Mouse (Mus musculus) liver, embryonic 12.5 days (tissue): ENCODE measurements around the gene Hmcn2. TPM values are rescaled to one million over a fixed set of nuclear protein-coding genes. Genes with fewer than 3 reads are reported as not detected.
A peak's percentile ranks its signal among the peaks of the same experiment; 100 is the strongest.

Experiments used
- ATAC-seq: fragments of 200-750 bp; cut with Nextera tagmentation; 2 replicates; pipeline ENCODE4 v1.8.0; 2017; ENCODE audit warnings: moderate number of reproducible peaks, mild to moderate bottlenecking, moderate library complexity
- H3K27ac ChIP-seq: fragments of 300-500 bp; sonication (generic); 2 replicates; pipeline ENCODE4 v1.5.1; 2016; ENCODE audit warnings: mild to moderate bottlenecking
- H3K27me3 ChIP-seq: fragments of 300-500 bp; sonication (generic); replicated peaks from 2 replicates; pipeline ENCODE4 v1.6.1; 2016; ENCODE audit warnings: mild to moderate bottlenecking, moderate library complexity
- H3K36me3 ChIP-seq: fragments of 300-500 bp; sonication (generic); 2 replicates; pipeline ENCODE4 v1.6.1; 2016; ENCODE audit warnings: mild to moderate bottlenecking, moderate library complexity
- H3K4me1 ChIP-seq: fragments of 300-500 bp; sonication (generic); 2 replicates; pipeline ENCODE4 v1.6.1; 2016
- H3K4me2 ChIP-seq: fragments of 300-500 bp; sonication (generic); 2 replicates; pipeline ENCODE4 v1.6.1; 2016; ENCODE audit warnings: mild to moderate bottlenecking, moderate library complexity
- H3K4me3 ChIP-seq: fragments of 300-500 bp; sonication (generic); 2 replicates; pipeline ENCODE4 v1.5.1; 2016; ENCODE audit warnings: mild to moderate bottlenecking, moderate library complexity
- H3K9ac ChIP-seq: fragments of 300-500 bp; sonication (generic); 2 replicates; pipeline ENCODE4 v1.6.1; 2016; ENCODE audit warnings: mild to moderate bottlenecking, moderate library complexity
- H3K9me3 ChIP-seq: fragments of 300-500 bp; sonication (generic); replicated peaks from 2 replicates; pipeline ENCODE4 v1.6.1; 2016; ENCODE audit warnings: mild to moderate bottlenecking, moderate library complexity
- WGBS: fragments of 180-500 bp; shearing (Covaris S2); methylation state at CpG from one replicate; pipeline ENCODE4 v1.1.7; 2016; ENCODE audit not compliant: insufficient replicate concordance; 5-methylcytosine and 5-hydroxymethylcytosine counted together
- polyA plus RNA-seq: library from polyadenylated mRNA; unstranded; fragments of >200 nt; fragmentation: Nextera tagmentation; extraction: Ambion mirVana; gene quantifications from 2 replicates; pipeline ENCODE4 v1.2.1, GENCODE M21; 2016

The Hmcn2 gene
- polyA plus RNA-seq = 0.35 and 0.36 TPM in 2 replicates

GRCm38 (mm10) chr2:31314007-31314465 is at the start of gene Hmcn2:
Gene Hmcn2, plus strand, starts transcription at chr2:31314415.
- Histone ChIP-seq H3K36me3 (no peaks in the 10 kb centered on the region), H3K4me1 (no peaks in the 10 kb centered on the region), H3K27me3 (peaks cover 99% of the 10 kb centered on the region), H3K4me3 (no peak within 1 kb of the TSS), H3K27ac (no peak within 1 kb of the TSS), H3K4me2 (peak within 1 kb of the TSS; percentile 30), H3K9ac (no peak within 1 kb of the TSS), H3K9me3 (no peaks in the 10 kb centered on the region)
- ATAC-seq = no peak
- 6% methylated on average over 31 of the region's 33 CpGs for WGBS

GRCm38 (mm10) chr2:31267447-31267846 is 46.8 kb upstream of the Hmcn2 start:
- Histone ChIP-seq H3K4me1 (no peaks in the 10 kb centered on the region), H3K9ac (no peak overlapping the region)

GRCm38 (mm10) chr2:31268631-31269030 is 45.6 kb upstream of the Hmcn2 start:
- Histone ChIP-seq H3K27ac (no peak overlapping the region), H3K9me3 (no peaks in the 10 kb centered on the region), H3K27me3 (no peaks in the 10 kb centered on the region), H3K4me3 (no peak overlapping the region), H3K36me3 (no peaks in the 10 kb centered on the region), H3K9ac (no peak overlapping the region), H3K4me2 (no peak overlapping the region), H3K4me1 (no peaks in the 10 kb centered on the region)
- no peak for ATAC-seq
- WGBS = 38% methylated on average over 5 of the region's 5 CpGs

More at GRCm38 (mm10) chr2:31267447-31267846, 46.8 kb upstream of the Hmcn2 start:
- ATAC-seq = no peak
- Histone ChIP-seq H3K27me3 (peaks cover 4% of the 10 kb centered on the region; the same call in 1 of the 2 replicates), H3K36me3 (no peaks in the 10 kb centered on the region), H3K27ac (no peak overlapping the region), H3K9me3 (no peaks in the 10 kb centered on the region), H3K4me2 (no peak overlapping the region), H3K4me3 (no peak overlapping the region)
- 50% methylated on average over 6 of the region's 6 CpGs for WGBS

GRCm38 (mm10) chr2:31269188-31269587 is 45.0 kb upstream of the Hmcn2 start:
- Histone ChIP-seq H3K36me3 (no peaks in the 10 kb centered on the region), H3K4me3 (no peak overlapping the region), H3K27ac (no peak overlapping the region), H3K27me3 (no peaks in the 10 kb centered on the region), H3K4me2 (no peak overlapping the region), H3K9ac (no peak overlapping the region), H3K9me3 (no peaks in the 10 kb centered on the region), H3K4me1 (no peaks in the 10 kb centered on the region)
- ATAC-seq = no peak
- 70% methylated on average over 6 of the region's 6 CpGs for WGBS

- H3K4me2 ChIP-seq = no peak overlapping the region
- ATAC-seq = no peak
- H3K4me3 ChIP-seq = no peak overlapping the region
- H3K27ac ChIP-seq = no peak overlapping the region
- H3K4me1 ChIP-seq = no peaks in the 10 kb centered on the region
- no peaks in the 10 kb centered on the region for H3K9me3 ChIP-seq
- WGBS = 73% methylated on average over 10 of the region's 10 CpGs
- H3K36me3 ChIP-seq = no peaks in the 10 kb centered on the region
- no peaks in the 10 kb centered on the region for H3K27me3 ChIP-seq
- no peak overlapping the region for H3K9ac ChIP-seq
These were observed 44.4 kb upstream of the Hmcn2 start for GRCm38 (mm10) chr2:31269847-31270246.

GRCm38 (mm10) chr2:31270470-31270869 is 43.7 kb upstream of the Hmcn2 start:
- no peak overlapping the region for H3K4me2 ChIP-seq
- no peak overlapping the region for H3K27ac ChIP-seq
- no peaks in the 10 kb centered on the region for H3K4me1 ChIP-seq
- WGBS = 67% methylated on average over 8 of the region's 8 CpGs
- no peaks in the 10 kb centered on the region for H3K36me3 ChIP-seq
- no peak for ATAC-seq
- H3K4me3 ChIP-seq = no peak overlapping the region
- no peaks in the 10 kb centered on the region for H3K27me3 ChIP-seq
- no peaks in the 10 kb centered on the region for H3K9me3 ChIP-seq
- no peak overlapping the region for H3K9ac ChIP-seq

- H3K4me2 ChIP-seq = no peak overlapping the region
- no peaks in the 10 kb centered on the region for H3K9me3 ChIP-seq
- no peak overlapping the region for H3K9ac ChIP-seq
- WGBS = 65% methylated on average over 1 of the region's 1 CpGs
- no peak overlapping the region for H3K27ac ChIP-seq
- H3K4me1 ChIP-seq = no peaks in the 10 kb centered on the region
- no peak for ATAC-seq
- H3K36me3 ChIP-seq = no peaks in the 10 kb centered on the region
- no peaks in the 10 kb centered on the region for H3K27me3 ChIP-seq
- no peak overlapping the region for H3K4me3 ChIP-seq
These were observed 43.1 kb upstream of the Hmcn2 start for GRCm38 (mm10) chr2:31271071-31271470.

GRCm38 (mm10) chr2:31274993-31275392 is 39.2 kb upstream of the Hmcn2 start:
- Histone ChIP-seq H3K9me3 (no peaks in the 10 kb centered on the region), H3K9ac (no peak overlapping the region), H3K4me1 (no peaks in the 10 kb centered on the region), H3K4me2 (no peak overlapping the region), H3K27me3 (no peaks in the 10 kb centered on the region), H3K36me3 (no peaks in the 10 kb centered on the region), H3K4me3 (no peak overlapping the region), H3K27ac (no peak overlapping the region)
- WGBS = 73% methylated on average over 6 of the region's 6 CpGs
- no peak for ATAC-seq

GRCm38 (mm10) chr2:31277810-31278209 is 36.4 kb upstream of the Hmcn2 start:
- ATAC-seq = no peak
- no peak overlapping the region for H3K9ac ChIP-seq
- no peaks in the 10 kb centered on the region for H3K27me3 ChIP-seq
- H3K27ac ChIP-seq = no peak overlapping the region
- H3K9me3 ChIP-seq = no peaks in the 10 kb centered on the region
- WGBS = 64% methylated on average over 6 of the region's 6 CpGs
- H3K4me3 ChIP-seq = no peak overlapping the region
- H3K4me1 ChIP-seq = no peaks in the 10 kb centered on the region
- no peaks in the 10 kb centered on the region for H3K36me3 ChIP-seq
- H3K4me2 ChIP-seq = no peak overlapping the region

- ATAC-seq = no peak
- Histone ChIP-seq H3K9me3 (no peaks in the 10 kb centered on the region), H3K4me2 (no peak overlapping the region), H3K36me3 (no peaks in the 10 kb centered on the region), H3K9ac (no peak overlapping the region), H3K27me3 (no peaks in the 10 kb centered on the region), H3K27ac (no peak overlapping the region), H3K4me1 (no peaks in the 10 kb centered on the region), H3K4me3 (no peak overlapping the region)
- 74% methylated on average over 5 of the region's 5 CpGs for WGBS
These were observed 35.7 kb upstream of the Hmcn2 start for GRCm38 (mm10) chr2:31278483-31278882.

- 74% methylated on average over 8 of the region's 8 CpGs for WGBS
- Histone ChIP-seq H3K27ac (no peak overlapping the region), H3K27me3 (no peaks in the 10 kb centered on the region), H3K9me3 (no peaks in the 10 kb centered on the region), H3K9ac (no peak overlapping the region), H3K36me3 (no peaks in the 10 kb centered on the region), H3K4me2 (no peak overlapping the region), H3K4me3 (no peak overlapping the region), H3K4me1 (no peaks in the 10 kb centered on the region)
- no peak for ATAC-seq
These were observed 33.1 kb upstream of the Hmcn2 start for GRCm38 (mm10) chr2:31281138-31281537.

GRCm38 (mm10) chr2:31282266-31282665 is 31.9 kb upstream of the Hmcn2 start:
- no peaks in the 10 kb centered on the region for H3K27me3 ChIP-seq
- H3K9ac ChIP-seq = no peak overlapping the region
- no peaks in the 10 kb centered on the region for H3K9me3 ChIP-seq
- no peak overlapping the region for H3K4me2 ChIP-seq
- WGBS = 41% methylated on average over 7 of the region's 7 CpGs
- H3K36me3 ChIP-seq = no peaks in the 10 kb centered on the region
- no peaks in the 10 kb centered on the region for H3K4me1 ChIP-seq
- no peak for ATAC-seq
- no peak overlapping the region for H3K4me3 ChIP-seq
- H3K27ac ChIP-seq = no peak overlapping the region

GRCm38 (mm10) chr2:31282880-31283279 is 31.3 kb upstream of the Hmcn2 start:
- H3K27ac ChIP-seq = no peak overlapping the region
- ATAC-seq = no peak
- H3K36me3 ChIP-seq = no peaks in the 10 kb centered on the region
- no peak overlapping the region for H3K4me2 ChIP-seq
- H3K9ac ChIP-seq = no peak overlapping the region
- H3K4me1 ChIP-seq = no peaks in the 10 kb centered on the region
- no peaks in the 10 kb centered on the region for H3K27me3 ChIP-seq
- 78% methylated on average over 12 of the region's 12 CpGs for WGBS
- no peaks in the 10 kb centered on the region for H3K9me3 ChIP-seq
- H3K4me3 ChIP-seq = no peak overlapping the region
